Mouse (Mus musculus): ENCODE results near the gene Olfr395. TPM values are rescaled to one million over a fixed set of nuclear protein-coding genes. Genes with fewer than 3 reads are reported as not detected.
"Not testable (repeated sequence)": the region's sequence is repeated elsewhere in the genome, so short reads cannot be mapped to it uniquely, and the experiment has no call there.

The Olfr395 gene
- not detected for total RNA-seq (2021)
- long read RNA-seq, result 0 reads

- not testable (repeated sequence) for DNase-seq (ENCODE audit: low spot score in 2 of 2)
These were observed at the start of gene Olfr395 for GRCm38 (mm10) chr11:73909199-73909598. Olfr395 (minus strand) TSS chr11:73909299.

- DNase-seq (ENCODE audit: low spot score in 2 of 2), result no peak
These were observed 27.3 kb upstream of the Olfr395 start, which contains the start of gene Olfr23 for GRCm38 (mm10) chr11:73936377-73936776. Olfr23 (plus strand) TSS chr11:73936677.

- no peak for DNase-seq (ENCODE audit: low spot score in 2 of 2)
These were observed 18.4 kb downstream of the Olfr395 start, which contains the start of gene Olfr394 for GRCm38 (mm10) chr11:73890671-73891070. Olfr394 (minus strand) TSS chr11:73890771.

Other genes starting within 250 kb of the Olfr395 start
- not detected for gene Zfp735, start 220.5 kb downstream of the Olfr395 start, total RNA-seq (2021)
- not detected for gene Olfr389, start 128.6 kb downstream of the Olfr395 start, total RNA-seq (2021)
- gene Olfr390, start 126.3 kb downstream of the Olfr395 start, total RNA-seq (2021), result not detected
- not detected for gene Olfr391-ps, start 106.2 kb downstream of the Olfr395 start, total RNA-seq (2021)
- not detected for gene Olfr392, start 92.2 kb downstream of the Olfr395 start, total RNA-seq (2021)
- not detected for gene Olfr393, start 57.8 kb downstream of the Olfr395 start, total RNA-seq (2021)
- gene Olfr394, start 18.5 kb downstream of the Olfr395 start, total RNA-seq (2021), result not detected
- gene Olfr23, start 27.4 kb upstream of the Olfr395 start, total RNA-seq (2021), result not detected
- gene Olfr397, start 51.5 kb upstream of the Olfr395 start, total RNA-seq (2021), result not detected
- not detected for gene Olfr398, start 81.1 kb upstream of the Olfr395 start, total RNA-seq (2021)
- not detected for gene Olfr139, start 147.3 kb upstream of the Olfr395 start, total RNA-seq (2021)
- not detected for gene Olfr399, start 147.3 kb upstream of the Olfr395 start, total RNA-seq (2021)
- gene Zfp616, start 160.7 kb upstream of the Olfr395 start, total RNA-seq (2021), result not detected
- gene Olfr401, start 204.4 kb upstream of the Olfr395 start, total RNA-seq (2021), result not detected
- not detected for gene Olfr402, start 244.2 kb upstream of the Olfr395 start, total RNA-seq (2021)

Measured in layer of hippocampus, adult 18-20 months (tissue).